Mouse (Mus musculus) liver, embryonic 14.5 days (tissue): ENCODE measurements at regions not wholly inside any gene's neighbourhood (a gene's known extent, or its start where the extent isn't known, plus 50 kb on each side); places are given as distances from the start of the nearest gene placed in this dataset.

ENCODE experiments used
- CTCF ChIP-seq: IDR thresholded peaks from 2 replicates; pipeline ENCODE4 v1.5.1; 2016; ENCODE audit warnings: antibody characterized with exemption, low read depth, control low read depth
- EP300 ChIP-seq: IDR thresholded peaks from 2 replicates; pipeline ENCODE4 v1.6.1; 2016; ENCODE audit warnings: antibody characterized with exemption, low read depth

GRCm38 (mm10) chr6:66154831-66155230 is 202.4 kb downstream of the 4930544G11Rik start:
- TF ChIP-seq CTCF (no peak), EP300 (no peak)
